Mouse (Mus musculus): ENCODE measurements at regions not wholly inside any gene's neighbourhood (a gene's known extent, or its start where the extent isn't known, plus 50 kb on each side); places are given as distances from the start of the nearest gene placed in this dataset.

DNA sequence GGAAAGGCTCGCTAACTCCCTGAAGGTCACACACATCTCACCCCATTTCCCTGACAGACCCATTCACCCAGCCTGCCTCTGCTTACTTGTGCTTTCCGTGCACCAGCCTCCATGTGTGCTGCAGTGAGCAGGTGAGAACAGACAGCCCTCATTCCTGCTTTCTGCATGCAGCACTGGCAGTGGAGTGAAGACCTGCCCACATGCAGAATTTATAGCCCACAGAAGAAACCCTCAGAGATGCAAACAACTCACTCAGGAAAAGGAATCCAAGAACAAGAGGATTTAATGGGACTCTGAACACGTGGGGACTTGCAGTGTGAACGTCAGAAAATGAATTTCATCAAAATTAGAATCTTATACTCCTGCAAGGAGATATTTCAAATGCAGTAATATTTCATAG lies 152.2 kb upstream of the Ankrd50 start:
- ATAC-seq (ENCODE audit: insufficient read depth) (no peak), DNase-seq (ENCODE audit: low read depth in 3 of 3, low spot score in 3 of 3) (no peak)
- H3K4me2 ChIP-seq (ENCODE audit: low read depth), result no peak overlapping the region
- H3K27me3 ChIP-seq (ENCODE audit: control insufficient read depth, insufficient read depth, low read length), result no peaks in the 10 kb centered on the region
- no peaks in the 10 kb centered on the region for H3K9me3 ChIP-seq (ENCODE audit: control insufficient read depth, low read length)
- 50% methylated on average over 4 of the region's 4 CpGs for WGBS (ENCODE audit: insufficient replicate concordance)
- H3K36me3 ChIP-seq (replicated peaks; ENCODE audit: control insufficient read depth, insufficient read depth, low read depth), result no peaks in the 10 kb centered on the region
- no peak for TF ChIP-seq CTCF (IDR thresholded peaks at IDR 0.05; ENCODE audit: low read depth)
- TF ChIP-seq EP300 (IDR thresholded peaks at IDR 0.05; ENCODE audit: low read depth), result no peak
- no peak overlapping the region for H3K4me3 ChIP-seq (ENCODE audit: insufficient read depth in 1 of 2, low read depth in 2 of 2, low read length in 2 of 2)
- no peak overlapping the region for H3K9ac ChIP-seq (replicated peaks)
- 0 out of 4 replicates have a peak, but pooled peaks cover 0 to 1% of the 10 kb centered on the region in 2 experiments for H3K4me1 ChIP-seq (replicated peaks; ENCODE audit: control insufficient read depth in 2 of 2, insufficient read depth in 2 of 2, low read length in 1 of 2)
- no peak overlapping the region for H3K27ac ChIP-seq

DNA sequence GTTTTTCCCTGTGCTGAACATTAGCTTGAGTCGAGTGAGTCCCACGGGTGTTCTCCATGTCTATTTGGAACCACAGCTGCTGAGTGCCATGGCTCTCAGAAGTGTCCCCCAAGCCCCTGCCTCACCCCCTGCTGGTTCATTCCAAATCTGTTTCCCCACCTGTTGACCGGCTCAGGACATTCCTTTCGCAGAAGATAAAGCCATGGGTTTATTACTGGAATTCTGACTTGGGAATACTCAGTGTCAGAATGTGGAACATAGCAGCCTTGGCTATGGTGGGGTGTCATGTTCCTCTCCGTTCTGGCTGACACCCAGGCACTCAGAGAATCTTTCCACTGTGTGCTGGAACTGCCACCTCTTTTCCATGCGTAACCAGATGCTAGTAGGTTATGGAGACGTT lies 148.7 kb upstream of the Ankrd50 start:
- TF ChIP-seq EP300 (IDR thresholded peaks at IDR 0.05; ENCODE audit: low read depth) (no peak), CTCF (IDR thresholded peaks at IDR 0.05; ENCODE audit: low read depth) (no peak)
- no peaks in the 10 kb centered on the region for H3K9me3 ChIP-seq (ENCODE audit: control insufficient read depth, low read length)
- DNase-seq (ENCODE audit: low read depth in 3 of 3, low spot score in 3 of 3), result no peak
- no peak for ATAC-seq (ENCODE audit: insufficient read depth)
- H3K4me2 ChIP-seq (ENCODE audit: low read depth), result no peak overlapping the region
- 0 out of 4 replicates have a peak, but pooled peaks cover 0 to 1% of the 10 kb centered on the region in 2 experiments for H3K4me1 ChIP-seq (replicated peaks; ENCODE audit: control insufficient read depth in 2 of 2, insufficient read depth in 2 of 2, low read length in 1 of 2)
- H3K27ac ChIP-seq, result no peak overlapping the region
- H3K9ac ChIP-seq (replicated peaks), result no peak overlapping the region
- no peaks in the 10 kb centered on the region for H3K36me3 ChIP-seq (replicated peaks; ENCODE audit: control insufficient read depth, insufficient read depth, low read depth)
- whole genome bisulfite sequencing (ENCODE audit: insufficient replicate concordance), result 54% methylated on average over 7 of the region's 7 CpGs
- H3K27me3 ChIP-seq (ENCODE audit: control insufficient read depth, insufficient read depth, low read length), result no peaks in the 10 kb centered on the region
- H3K4me3 ChIP-seq (ENCODE audit: insufficient read depth in 1 of 2, low read depth in 2 of 2, low read length in 2 of 2), result no peak overlapping the region

GRCm38 (mm10) chr3:38625575-38626184 lies 141.0 kb upstream of the Ankrd50 start:
- H3K4me1 ChIP-seq (replicated peaks; ENCODE audit: control insufficient read depth in 2 of 2, insufficient read depth in 2 of 2, low read length in 1 of 2), result no peaks in the 10 kb centered on the region
- H3K36me3 ChIP-seq (replicated peaks; ENCODE audit: control insufficient read depth, insufficient read depth, low read depth), result no peaks in the 10 kb centered on the region
- H3K9me3 ChIP-seq (ENCODE audit: control insufficient read depth, low read length), result no peaks in the 10 kb centered on the region
- no peak for ATAC-seq (ENCODE audit: insufficient read depth)
- H3K9ac ChIP-seq (replicated peaks), result no peak overlapping the region
- no peak for TF ChIP-seq CTCF (IDR thresholded peaks at IDR 0.05; ENCODE audit: low read depth)
- TF ChIP-seq EP300 (IDR thresholded peaks at IDR 0.05; ENCODE audit: low read depth), result no peak
- H3K4me2 ChIP-seq (ENCODE audit: low read depth), result no peak overlapping the region
- H3K4me3 ChIP-seq (ENCODE audit: insufficient read depth in 1 of 2, low read depth in 2 of 2, low read length in 2 of 2), result no peak overlapping the region
- H3K27me3 ChIP-seq (ENCODE audit: control insufficient read depth, insufficient read depth, low read length), result no peaks in the 10 kb centered on the region
- no peak for DNase-seq (ENCODE audit: low read depth in 3 of 3, low spot score in 3 of 3)
- 55% methylated on average over 12 of the region's 12 CpGs for WGBS (ENCODE audit: insufficient replicate concordance)
- no peak overlapping the region for H3K27ac ChIP-seq

DNA sequence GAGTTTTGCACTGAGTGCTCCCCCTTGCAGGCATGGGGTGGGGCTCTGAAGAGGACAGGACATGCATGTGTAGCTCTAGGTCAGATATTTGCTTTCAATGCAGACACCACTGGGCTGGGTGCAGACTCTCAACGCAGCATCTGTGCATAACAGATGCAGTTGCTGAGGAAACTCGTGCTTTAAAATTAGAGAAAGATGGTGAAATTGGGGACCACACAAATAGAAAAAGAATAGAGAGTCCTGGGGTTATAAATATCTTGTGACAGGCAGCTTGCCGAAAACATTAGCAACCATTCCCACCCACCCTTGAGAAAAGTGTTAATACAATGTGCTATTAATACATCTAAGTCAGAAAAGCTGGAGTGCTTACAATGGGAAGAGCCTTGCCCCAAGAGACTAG lies 133.3 kb upstream of the Ankrd50 start:
- H3K4me1 ChIP-seq (replicated peaks; ENCODE audit: control insufficient read depth in 2 of 2, insufficient read depth in 2 of 2, low read length in 1 of 2), result no peaks in the 10 kb centered on the region
- no peaks in the 10 kb centered on the region for H3K36me3 ChIP-seq (replicated peaks; ENCODE audit: control insufficient read depth, insufficient read depth, low read depth)
- no peaks in the 10 kb centered on the region for H3K9me3 ChIP-seq (ENCODE audit: control insufficient read depth, low read length)
- ATAC-seq (ENCODE audit: insufficient read depth) (no peak), DNase-seq (ENCODE audit: low read depth in 3 of 3, low spot score in 3 of 3) (no peak)
- no peak overlapping the region for H3K9ac ChIP-seq (replicated peaks)
- WGBS (ENCODE audit: insufficient replicate concordance), result 46% methylated on average over 3 of the region's 3 CpGs
- TF ChIP-seq CTCF (IDR thresholded peaks at IDR 0.05; ENCODE audit: low read depth) (no peak), EP300 (IDR thresholded peaks at IDR 0.05; ENCODE audit: low read depth) (no peak)
- H3K27ac ChIP-seq, result no peak overlapping the region
- H3K4me2 ChIP-seq (ENCODE audit: low read depth), result no peak overlapping the region
- no peak overlapping the region for H3K4me3 ChIP-seq (ENCODE audit: insufficient read depth in 1 of 2, low read depth in 2 of 2, low read length in 2 of 2)
- H3K27me3 ChIP-seq (ENCODE audit: control insufficient read depth, insufficient read depth, low read length), result no peaks in the 10 kb centered on the region

DNA sequence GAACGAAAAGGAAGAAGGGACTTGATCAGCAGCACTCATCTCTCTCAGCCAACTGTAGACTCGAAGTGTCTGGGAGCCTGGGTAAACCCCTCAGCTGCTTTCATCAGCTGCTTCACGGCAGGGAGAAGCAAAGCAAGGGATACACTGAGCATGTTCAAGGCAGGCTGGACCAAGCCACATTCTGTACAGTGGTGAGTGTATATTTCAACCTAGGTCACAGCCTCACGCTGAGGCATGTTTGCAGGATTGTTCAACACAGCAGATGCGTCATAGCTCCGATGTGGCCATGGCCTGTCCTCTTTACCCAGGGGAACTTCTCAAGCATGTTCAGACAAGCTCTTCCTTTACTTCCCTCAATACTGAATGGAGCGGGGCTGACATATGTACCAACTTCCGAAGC lies 132.6 kb upstream of the Ankrd50 start:
- no peak for ATAC-seq (ENCODE audit: insufficient read depth)
- no peak for TF ChIP-seq EP300 (IDR thresholded peaks at IDR 0.05; ENCODE audit: low read depth)
- TF ChIP-seq CTCF (IDR thresholded peaks at IDR 0.05; ENCODE audit: low read depth), result no peak
- no peak overlapping the region for H3K9ac ChIP-seq (replicated peaks)
- no peak overlapping the region for H3K4me2 ChIP-seq (ENCODE audit: low read depth)
- no peaks in the 10 kb centered on the region for H3K4me1 ChIP-seq (replicated peaks; ENCODE audit: control insufficient read depth in 2 of 2, insufficient read depth in 2 of 2, low read length in 1 of 2)
- H3K9me3 ChIP-seq (ENCODE audit: control insufficient read depth, low read length), result no peaks in the 10 kb centered on the region
- no peak for DNase-seq (ENCODE audit: low read depth in 3 of 3, low spot score in 3 of 3)
- 64% methylated on average over 8 of the region's 8 CpGs for WGBS (ENCODE audit: insufficient replicate concordance)
- no peak overlapping the region for H3K4me3 ChIP-seq (ENCODE audit: insufficient read depth in 1 of 2, low read depth in 2 of 2, low read length in 2 of 2)
- no peaks in the 10 kb centered on the region for H3K27me3 ChIP-seq (ENCODE audit: control insufficient read depth, insufficient read depth, low read length)
- no peak overlapping the region for H3K27ac ChIP-seq
- H3K36me3 ChIP-seq (replicated peaks; ENCODE audit: control insufficient read depth, insufficient read depth, low read depth), result no peaks in the 10 kb centered on the region

Measured in liver, embryonic 14.5 days (tissue).